ENCODE assay signal across 9 mouse cellular contexts in genomic region chr11:84013105-84013504, GRCm38 (mm10). TPM values are rescaled to one million over a fixed set of nuclear protein-coding genes. Genes with fewer than 3 reads are reported as not detected.
A peak's percentile ranks its signal among the peaks of the same experiment; 100 is the strongest.
DNase-seq lines count a peak whose midpoint lies in the region; ATAC-seq lines count a peak whose summit lies in the region.
"Had no signal": no experiment of that assay in that cellular context is flagged by ENCODE, and none has a peak within 500 bp of the region (broad histone marks: within the 10 kb centered on the region; RNA-seq: fewer than 3 reads in every experiment).

No protein-coding gene starts in this region.

- no peak overlapping the region for H3K4me2 ChIP-seq in hindbrain, embryonic 14.5 days (replicated peaks)
- no peak overlapping the region for H3K4me2 ChIP-seq in liver, embryonic 11.5 days
- H3K4me2 ChIP-seq: liver, embryonic 15.5 days had no signal

- H3K4me3 ChIP-seq in hindbrain, embryonic 14.5 days (replicated peaks; ENCODE audit: low read length), result no peak overlapping the region
- no peak overlapping the region for H3K4me3 ChIP-seq in liver, embryonic 11.5 days (ENCODE audit: low read depth, low read length)
- H3K4me3 ChIP-seq: liver, embryonic 15.5 days had no signal

- no peaks in the 10 kb centered on the region for H3K9me3 ChIP-seq in hindbrain, embryonic 14.5 days (ENCODE audit: control insufficient read depth, low read length)
- H3K9me3 ChIP-seq in liver, embryonic 11.5 days (ENCODE audit: control insufficient read depth, low read length), result no peaks in the 10 kb centered on the region
- H3K9me3 ChIP-seq: liver, embryonic 15.5 days had no signal

- 9% methylated on average over 7 of the region's 7 CpGs for WGBS in hindbrain, embryonic 14.5 days
- 36% methylated on average over 7 of the region's 7 CpGs for WGBS in liver, embryonic 11.5 days

- peak; percentile 7 for DNase-seq in adrenal gland, postnatal 10 days
- no peak for DNase-seq in adrenal gland, adult 2 months
- DNase-seq in cerebellum, postnatal 10 days, result peak; percentile 85 to 92
- DNase-seq in hindbrain, embryonic 14.5 days (ENCODE audit: low spot score), result no peak
- DNase-seq in right cerebral cortex, postnatal 14 days, result peak; percentile 25
- no peak for DNase-seq in liver, embryonic 11.5 days (ENCODE audit: low spot score)
- DNase-seq in kidney, adult 8-10 months, result no peak
- DNase-seq in adrenal gland, adult 8-10 months, result no peak

- no peak for ATAC-seq in hindbrain, embryonic 14.5 days (ENCODE audit: low FRiP score)
- no peak for ATAC-seq in liver, embryonic 11.5 days (replicated peaks; ENCODE audit: low FRiP score)

- peaks cover 51% of the 10 kb centered on the region for H3K36me3 ChIP-seq in hindbrain, embryonic 14.5 days (replicated peaks; ENCODE audit: control insufficient read depth, insufficient read depth)
- H3K36me3 ChIP-seq in liver, embryonic 11.5 days (ENCODE audit: control insufficient read depth, insufficient read depth, low read length), result peaks cover 7% of the 10 kb centered on the region; the same call in 1 of the 2 replicates

- peaks cover 24% of the 10 kb centered on the region for H3K4me1 ChIP-seq in hindbrain, embryonic 14.5 days (replicated peaks; ENCODE audit: control insufficient read depth, insufficient read depth, low read length)
- H3K4me1 ChIP-seq in liver, embryonic 11.5 days (replicated peaks; ENCODE audit: control insufficient read depth, insufficient read depth, low read length), result no peaks in the 10 kb centered on the region

- H3K9ac ChIP-seq in hindbrain, embryonic 14.5 days, result 0 out of 2 replicates have a peak overlapping the region, but pooled peaks have one; percentile 11
- H3K9ac ChIP-seq in liver, embryonic 11.5 days (ENCODE audit: low read depth, low read length), result no peak overlapping the region
- H3K9ac ChIP-seq: liver, embryonic 15.5 days had no signal

- H3K27ac ChIP-seq in hindbrain, embryonic 14.5 days, result peak overlapping the region; percentile 32; the same call in 1 of the 2 replicates
- H3K27ac ChIP-seq in liver, embryonic 11.5 days (ENCODE audit: low read depth, low read length), result no peak overlapping the region
- H3K27ac ChIP-seq: liver, embryonic 15.5 days had no signal

- no peaks in the 10 kb centered on the region for H3K27me3 ChIP-seq in hindbrain, embryonic 14.5 days (ENCODE audit: control insufficient read depth, insufficient read depth, low read length)
- no peaks in the 10 kb centered on the region for H3K27me3 ChIP-seq in liver, embryonic 11.5 days (replicated peaks; ENCODE audit: control insufficient read depth, insufficient read depth, low read length)
- H3K27me3 ChIP-seq: liver, embryonic 15.5 days had no signal

RNA-seq across cellular contexts. Expression of gene Synrg, which starts 48.9 kb away (rescaled TPM):
- 10 to 100 TPM; 31.3 to 36.1 TPM for total RNA-seq in adrenal gland, postnatal 10 days (2021)
- 10 to 100 TPM; 47.1 to 58.6 TPM for total RNA-seq in adrenal gland, adult 2 months (2021)
- 26.3 and 37.4 TPM in 2 replicates for polyA plus RNA-seq in adrenal gland, adult 2 months (2012; rRNA removed)
- 26.2 and 28.2 TPM in 2 replicates for polyA plus RNA-seq in hindbrain, embryonic 14.5 days (2014; fragmentation: Nextera tagmentation; extraction: Ambion mirVana)
- polyA plus RNA-seq in liver, embryonic 11.5 days (2014; fragmentation: Nextera tagmentation; extraction: Ambion mirVana), result 9.0 and 11.5 TPM in 2 replicates
- 10 to 100 TPM; 49.3 to 73.8 (median 63.4) TPM for total RNA-seq in adrenal gland, adult 8-10 months (2022)

RNA-seq across cellular contexts. Expression of gene Dusp14, which starts 56.0 kb away (rescaled TPM):
- 1 to 10 TPM; 3.0 to 4.0 TPM for total RNA-seq in adrenal gland, postnatal 10 days (2021)
- 10 to 100 TPM in 1 of 2 experiments, 1 to 10 TPM in 1; 8.0 to 17.8 TPM for total RNA-seq in adrenal gland, adult 2 months (2021)
- polyA plus RNA-seq in adrenal gland, adult 2 months (2012; rRNA removed), result 13.4 and 16.7 TPM in 2 replicates
- 11.3 and 13.7 TPM in 2 replicates for polyA plus RNA-seq in hindbrain, embryonic 14.5 days (2014; fragmentation: Nextera tagmentation; extraction: Ambion mirVana)
- polyA plus RNA-seq in liver, embryonic 11.5 days (2014; fragmentation: Nextera tagmentation; extraction: Ambion mirVana), result 1.7 and 2.2 TPM in 2 replicates
- total RNA-seq in adrenal gland, adult 8-10 months (2022), result 10 to 100 TPM in 2 of 4 experiments, 1 to 10 TPM in 2; 5.7 to 16.5 (median 9.4) TPM

Comparison
In these comparisons a context has a peak if more than half of its experiments do, and no peak if none do; other contexts are left out.
1. DNase-seq: peak in adrenal gland, postnatal 10 days (single experiment), cerebellum, postnatal 10 days (2 of 2) and right cerebral cortex, postnatal 14 days (single experiment); none in adrenal gland, adult 2 months (single experiment), hindbrain, embryonic 14.5 days (single experiment), liver, embryonic 11.5 days (single experiment), kidney, adult 8-10 months (0 of 2) and adrenal gland, adult 8-10 months (single experiment).